Mouse (Mus musculus) heart, embryonic 16.5 days (tissue): ENCODE measurements at regions not wholly inside any gene's neighbourhood (a gene's known extent, or its start where the extent isn't known, plus 50 kb on each side); places are given as distances from the start of the nearest gene placed in this dataset. TPM values are rescaled to one million over a fixed set of nuclear protein-coding genes. Genes with fewer than 3 reads are reported as not detected.

Experiments used
- microRNA-seq: library from miRNA; unstranded; fragments of <30 nt; microRNA quantifications from one replicate; pipeline ENCODE4, GENCODE M21; 2017

Small RNAs in the stretch of these regions (microRNA-seq; reads per million reads assigned to microRNA genes)
- gene Gm44396: not detected
